Mouse (Mus musculus): ENCODE results near the gene Ocrl.

- TF ChIP-seq TAL1 (IDR thresholded peaks at IDR 0.05; ENCODE audit: low read length): no peak
- no peak for TF ChIP-seq GATA1 (IDR thresholded peaks at IDR 0.05; ENCODE audit: low read length)
Measured at GRCm38 (mm10) chrX:47912306-47912792, at the start of gene Ocrl.

Measured in erythroblast, embryonic 14.5 days (primary cell).